Mouse (Mus musculus): ENCODE measurements around the gene Zfp184.

Zfp184 gene

DNA sequence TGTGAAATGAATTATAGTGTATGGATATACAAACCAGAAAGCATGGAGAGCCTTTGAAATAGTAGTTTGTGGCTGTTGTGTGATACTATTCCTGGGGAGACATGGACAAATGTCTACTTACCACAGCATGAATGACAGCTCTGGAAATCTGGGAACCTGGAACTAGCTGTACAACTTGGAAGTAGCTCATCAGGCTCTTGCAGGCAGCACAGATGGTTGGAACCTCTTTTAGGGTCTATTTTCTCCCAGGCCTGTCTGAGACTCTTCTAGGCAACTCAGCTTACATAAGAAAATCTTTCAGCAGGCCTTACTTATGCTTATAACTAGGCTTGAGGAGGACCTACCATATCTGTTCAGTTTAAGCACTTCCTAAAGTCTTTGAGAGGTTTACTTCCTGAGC lies 21.5 kb upstream of the Zfp184 start:
- no peak for DNase-seq (ENCODE audit: low spot score)

DNA sequence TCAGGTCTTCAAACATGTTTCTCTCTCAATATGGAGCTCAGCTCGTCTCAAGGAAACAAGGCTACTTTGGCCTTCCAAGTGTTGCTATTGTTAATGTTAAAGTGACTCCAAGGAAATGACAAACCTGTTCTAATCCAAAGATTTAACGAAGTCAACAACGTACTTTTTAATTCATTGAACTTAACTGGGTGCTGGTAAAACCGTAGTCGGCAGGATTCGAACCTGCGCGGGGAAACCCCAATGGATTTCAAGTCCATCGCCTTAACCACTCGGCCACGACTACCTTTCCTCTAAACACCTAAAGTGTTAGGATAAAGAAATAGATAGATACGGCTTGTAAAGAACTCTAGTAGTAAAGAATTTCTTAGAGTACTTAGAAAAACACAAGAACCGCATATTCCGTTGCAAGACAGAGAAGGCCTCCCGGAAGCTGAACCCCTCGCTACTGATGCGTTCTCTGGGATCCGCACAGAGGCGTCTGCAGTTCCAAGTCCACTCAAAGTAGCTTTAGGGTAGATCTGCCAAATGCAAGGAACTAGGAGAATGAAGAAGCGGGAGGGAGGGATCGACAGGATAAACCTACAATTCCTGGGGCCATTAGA lies 20.1 kb upstream of the Zfp184 start:
- no peak for DNase-seq (ENCODE audit: low spot score)

DNA sequence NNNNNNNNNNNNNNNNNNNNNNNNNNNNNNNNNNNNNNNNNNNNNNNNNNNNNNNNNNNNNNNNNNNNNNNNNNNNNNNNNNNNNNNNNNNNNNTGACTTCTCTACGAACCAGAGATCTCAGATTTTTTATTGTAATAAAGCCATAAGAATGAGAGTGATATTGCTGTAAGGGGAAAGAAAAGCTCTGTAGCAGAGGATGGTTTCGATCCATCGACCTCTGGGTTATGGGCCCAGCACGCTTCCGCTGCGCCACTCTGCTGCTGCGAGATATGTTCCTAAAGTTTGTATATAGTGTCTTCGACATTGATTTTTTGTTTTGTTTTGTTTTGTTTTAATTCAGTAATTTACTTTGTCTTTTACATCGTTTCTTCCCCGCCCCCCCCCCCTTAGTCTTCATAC lies 13.9 kb upstream of the Zfp184 start:
- no peak for DNase-seq (ENCODE audit: low spot score)

DNA sequence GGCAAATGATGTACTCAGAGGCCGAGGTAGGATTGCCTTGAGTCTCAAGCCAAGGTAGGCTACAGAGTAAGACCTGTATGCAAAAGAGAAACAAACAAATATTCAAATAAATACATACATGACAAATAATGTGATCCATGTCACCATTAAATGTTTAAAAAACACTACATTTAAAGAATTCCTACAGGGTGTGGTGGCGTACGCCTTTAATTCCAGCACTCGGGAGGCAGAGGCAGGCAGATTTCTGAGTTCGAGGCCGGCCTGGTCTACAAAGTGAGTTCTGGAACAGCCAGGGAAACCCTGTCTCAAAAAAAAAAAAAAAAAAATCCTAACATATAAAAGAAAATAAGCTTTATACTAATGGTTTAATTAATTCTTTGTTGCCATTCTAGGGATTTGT lies 13.2 kb upstream of the Zfp184 start:
- no peak for DNase-seq (ENCODE audit: low spot score)

DNA sequence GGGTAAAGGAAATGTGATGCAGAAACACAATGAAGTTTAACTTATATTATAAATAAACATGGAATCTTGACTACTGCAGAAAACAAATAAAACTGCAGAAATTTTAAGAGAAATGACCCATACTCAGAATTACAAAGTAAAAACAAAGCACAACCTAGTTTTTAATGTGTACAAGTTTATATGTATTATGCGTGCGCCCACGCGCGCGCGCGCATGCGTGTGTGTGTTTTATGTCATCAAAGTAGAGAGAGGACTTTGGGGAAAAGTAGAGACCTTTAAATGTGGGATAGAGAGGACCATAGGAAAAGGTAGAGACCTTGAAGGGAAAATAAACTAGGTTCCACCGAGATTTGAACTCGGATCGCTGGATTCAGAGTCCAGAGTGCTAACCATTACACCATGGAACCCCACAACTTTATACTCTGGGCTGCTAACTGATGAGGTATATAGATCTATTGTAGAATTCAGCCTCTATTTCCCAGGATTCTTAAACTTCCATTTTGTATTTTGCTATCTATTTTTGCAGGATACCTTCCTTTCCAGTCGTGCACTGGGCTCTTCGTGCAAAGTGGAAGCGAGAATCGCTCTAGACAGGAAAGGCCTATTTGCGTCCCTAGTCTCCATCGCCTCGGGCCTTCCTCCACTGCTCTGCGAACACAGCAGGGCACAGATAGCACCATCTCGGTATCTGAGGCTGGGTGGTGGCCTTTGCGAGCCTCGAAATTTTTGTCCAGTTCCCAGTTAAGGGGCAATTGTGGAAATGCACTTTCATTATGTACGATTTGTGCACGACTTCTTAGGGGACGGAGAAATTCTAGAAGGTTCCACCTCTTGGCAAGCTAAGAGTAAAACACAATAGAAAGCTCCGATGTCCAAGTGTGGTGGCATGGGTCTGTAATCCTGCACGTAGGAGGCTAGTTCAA lies 11.0 kb upstream of the Zfp184 start:
- DNase-seq (ENCODE audit: low spot score), result no peak

DNA sequence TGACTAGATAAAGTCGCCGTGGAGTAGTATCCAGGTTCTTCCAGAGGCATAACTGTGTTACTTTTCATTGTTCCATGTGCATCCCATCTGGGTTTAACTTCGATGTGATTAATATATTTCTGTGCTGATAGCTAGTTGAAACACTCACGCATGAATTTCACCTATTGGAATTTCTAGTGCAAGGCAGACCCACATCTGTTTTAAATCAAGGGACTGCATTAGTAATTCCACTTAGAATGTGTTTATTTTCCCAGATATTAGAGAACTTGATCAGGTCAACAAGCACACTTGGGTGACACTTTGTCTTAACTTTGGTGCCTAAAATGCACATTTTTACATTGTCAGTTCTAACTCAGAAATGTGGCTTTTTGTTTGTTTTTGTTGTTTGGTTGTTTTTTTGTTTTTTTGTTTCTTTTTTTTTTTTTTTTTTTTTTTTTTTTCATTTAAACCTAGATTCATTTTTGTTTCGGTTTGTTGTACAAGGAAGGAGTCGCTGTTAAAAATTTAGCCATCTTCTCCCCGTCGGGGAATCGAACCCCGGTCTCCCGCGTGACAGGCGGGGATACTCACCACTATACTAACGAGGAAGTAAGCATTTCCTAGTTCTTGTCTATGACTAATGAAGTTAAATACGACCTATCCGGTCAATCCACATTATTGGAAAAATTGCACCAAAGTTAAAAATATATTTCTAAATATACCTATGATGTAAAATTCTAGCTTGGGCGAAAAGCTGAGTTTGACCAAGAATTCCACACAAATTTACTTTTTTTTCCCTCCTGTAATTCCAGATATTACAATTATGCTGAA lies 9.7 kb upstream of the Zfp184 start:
- DNase-seq (ENCODE audit: low spot score), result no peak

DNA sequence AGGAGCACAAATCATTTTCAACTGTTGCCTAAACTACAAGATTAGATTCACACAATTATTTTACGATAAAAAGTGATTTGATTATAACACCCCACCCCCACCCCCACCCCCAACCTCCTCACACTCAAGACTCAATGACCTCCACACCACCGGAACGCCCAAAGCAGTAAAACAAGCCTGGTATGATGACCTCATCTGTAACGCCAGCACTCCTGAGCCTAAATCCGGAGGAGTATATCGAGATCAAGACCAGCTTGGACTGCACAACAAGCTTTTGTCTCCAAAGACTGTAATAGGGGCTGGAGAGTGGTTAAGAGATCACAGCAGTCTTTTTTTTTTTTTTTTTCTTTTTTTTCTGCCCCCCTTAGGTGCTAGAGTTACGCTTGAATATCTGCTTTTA lies 9.1 kb upstream of the Zfp184 start:
- DNase-seq (ENCODE audit: low spot score), result no peak

DNA sequence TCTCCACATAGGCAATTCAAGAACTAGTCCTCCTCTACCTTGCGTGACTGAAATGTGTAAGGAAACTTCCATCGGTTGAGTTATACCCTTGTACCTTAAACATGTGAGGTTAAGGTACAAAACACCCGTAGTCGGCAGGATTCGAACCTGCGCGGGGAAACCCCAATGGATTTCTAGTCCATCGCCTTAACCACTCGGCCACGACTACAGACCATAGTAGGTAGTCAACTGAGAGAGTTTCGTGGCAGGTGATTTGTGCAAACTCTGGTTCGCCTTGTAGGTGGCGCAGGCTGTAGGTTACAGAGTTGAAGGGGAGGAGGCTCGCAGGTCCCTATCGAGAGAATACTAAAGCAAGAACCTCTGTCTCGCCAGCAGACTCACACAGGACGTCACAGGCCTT lies 7.9 kb upstream of the Zfp184 start:
- no peak for DNase-seq (ENCODE audit: low spot score)

DNA sequence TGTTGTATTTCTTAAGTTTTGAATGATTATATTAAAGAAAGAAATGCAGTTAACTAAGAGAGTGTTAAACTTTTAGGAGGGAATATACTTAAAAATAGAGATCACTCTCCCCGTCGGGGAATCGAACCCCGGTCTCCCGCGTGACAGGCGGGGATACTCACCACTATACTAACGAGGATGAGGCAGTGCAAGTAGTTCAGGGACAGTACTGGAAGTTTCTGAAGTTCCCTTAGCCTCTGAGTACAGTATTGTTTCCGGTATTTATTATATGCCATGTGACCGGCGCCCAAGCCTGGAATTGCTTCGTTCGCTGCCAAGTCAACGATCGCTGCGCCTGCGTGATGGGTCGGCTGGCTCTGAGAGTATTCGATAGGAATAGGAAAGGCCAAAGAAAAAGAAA lies 4.7 kb upstream of the Zfp184 start:
- peak; percentile 87 for DNase-seq (ENCODE audit: low spot score)

DNA sequence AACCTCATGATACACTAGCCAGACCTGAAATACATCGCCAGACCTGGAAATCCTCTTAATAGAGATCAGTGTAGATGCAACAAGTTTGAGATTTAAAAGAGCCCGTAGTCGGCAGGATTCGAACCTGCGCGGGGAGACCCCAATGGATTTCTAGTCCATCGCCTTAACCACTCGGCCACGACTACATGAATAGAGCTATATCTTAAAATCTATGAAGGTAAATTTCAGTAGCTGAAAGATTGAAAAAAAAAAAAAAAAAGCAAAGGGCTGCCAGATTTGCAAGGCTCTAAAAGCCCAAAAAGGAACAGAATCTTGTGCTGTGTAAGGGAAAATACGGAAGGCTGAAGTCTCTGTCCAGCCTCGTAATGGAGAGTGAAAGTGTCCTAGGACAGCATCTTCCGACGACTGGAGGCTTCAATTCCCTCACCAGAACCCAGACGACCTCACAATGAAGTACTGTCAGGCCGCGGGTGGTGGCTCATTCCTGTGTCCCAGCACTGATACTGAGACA lies 4.0 kb upstream of the Zfp184 start:
- peak; percentile 54 for DNase-seq (ENCODE audit: low spot score)

DNA sequence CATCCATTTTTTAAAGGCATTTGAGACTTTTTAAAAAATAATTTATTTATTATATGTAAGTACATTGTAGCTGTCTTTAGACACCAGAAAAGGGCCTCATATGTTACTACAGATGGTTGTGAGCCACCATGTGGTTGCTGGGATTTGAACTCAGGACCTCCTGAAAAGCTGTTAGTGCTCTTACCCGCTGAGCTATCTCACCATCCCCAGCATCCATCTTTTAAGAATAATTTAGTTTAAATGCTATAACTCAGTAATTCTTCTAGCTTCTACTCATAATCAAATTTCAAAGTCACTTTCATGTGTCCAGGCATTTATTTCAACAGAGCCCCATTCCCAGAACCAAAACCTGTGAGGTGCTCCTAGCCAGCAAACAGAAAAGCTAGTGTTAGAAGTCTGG lies 1.2 kb upstream of the Zfp184 start:
- no peak for DNase-seq (ENCODE audit: low spot score)

DNA sequence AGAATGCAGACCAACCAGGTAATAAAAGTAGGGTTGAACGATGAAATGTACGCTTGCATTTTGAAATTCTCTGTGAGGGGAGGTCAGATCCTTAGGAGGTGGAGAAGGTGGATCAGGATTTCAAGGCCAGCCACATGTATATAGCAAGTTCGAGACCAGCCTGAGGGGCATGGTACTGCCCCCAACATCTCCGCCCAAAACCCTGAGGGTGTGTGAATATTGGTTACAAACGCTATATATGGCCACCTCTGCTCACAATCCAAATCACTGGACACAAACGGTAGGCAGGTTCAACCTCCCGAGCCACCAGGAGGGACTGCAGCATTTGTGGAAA lies 335 bp upstream of the Zfp184 start:
- no peak for DNase-seq (ENCODE audit: low spot score)

DNA sequence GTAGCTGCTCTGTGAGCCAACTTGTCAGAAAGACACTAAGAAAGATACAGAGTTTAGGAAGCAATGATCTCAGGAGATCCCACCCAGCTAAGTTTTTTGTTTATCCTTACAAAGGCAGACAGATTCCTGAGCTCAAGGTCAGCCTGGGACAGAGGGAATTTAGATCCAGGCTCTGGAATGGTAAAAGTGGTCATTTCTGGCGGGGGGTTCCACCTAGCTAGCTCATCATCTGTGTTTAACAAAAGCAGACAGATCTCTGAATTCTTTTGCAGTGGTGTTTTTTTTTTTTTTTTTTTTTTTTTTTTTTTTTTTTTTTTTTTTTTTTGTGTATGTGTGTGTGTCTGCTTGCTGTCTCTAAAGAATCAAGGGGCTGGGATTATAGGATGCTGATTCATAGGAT lies 24.4 kb downstream of the Zfp184 start:
- no peak for DNase-seq (ENCODE audit: low spot score)

DNA sequence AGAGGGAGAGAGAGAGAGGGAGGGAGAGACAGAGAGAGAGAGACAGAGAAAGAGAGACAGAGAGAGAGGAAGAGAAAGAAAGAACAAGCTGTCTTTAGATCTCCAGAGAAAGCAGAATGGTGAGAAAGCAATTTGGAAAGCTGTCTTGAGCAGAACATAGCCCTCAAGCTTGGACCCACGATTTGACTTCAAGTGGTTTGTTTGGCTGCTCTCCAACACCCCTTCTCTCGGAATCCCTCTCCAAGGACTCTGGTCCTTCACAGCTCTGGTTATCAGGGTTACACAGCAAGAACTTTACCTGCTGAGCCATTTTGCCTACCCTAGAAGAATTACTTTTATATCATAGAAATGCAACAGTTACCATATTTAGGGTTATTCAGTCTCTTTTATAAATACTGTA lies 24.9 kb downstream of the Zfp184 start:
- DNase-seq (ENCODE audit: low spot score), result no peak

DNA sequence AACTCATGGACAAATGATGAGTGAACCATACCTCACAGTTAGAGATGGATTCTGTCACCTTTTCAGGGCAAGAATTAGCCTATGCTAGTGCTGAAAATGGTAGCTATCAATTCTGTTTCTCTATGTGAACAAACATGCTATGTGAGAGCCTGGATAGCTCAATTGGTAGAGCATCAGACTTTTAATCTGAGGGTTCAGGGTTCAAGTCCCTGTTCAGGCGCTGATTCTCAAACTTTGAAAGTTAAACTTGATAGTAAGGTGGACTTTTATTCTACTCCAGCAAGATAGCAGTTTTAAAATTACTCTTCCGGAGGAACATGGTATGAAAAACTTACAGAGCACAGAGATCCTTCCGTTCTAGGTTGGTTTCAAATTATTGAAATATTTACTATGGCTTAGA lies 26.7 kb downstream of the Zfp184 start:
- DNase-seq (ENCODE audit: low spot score), result no peak

DNA sequence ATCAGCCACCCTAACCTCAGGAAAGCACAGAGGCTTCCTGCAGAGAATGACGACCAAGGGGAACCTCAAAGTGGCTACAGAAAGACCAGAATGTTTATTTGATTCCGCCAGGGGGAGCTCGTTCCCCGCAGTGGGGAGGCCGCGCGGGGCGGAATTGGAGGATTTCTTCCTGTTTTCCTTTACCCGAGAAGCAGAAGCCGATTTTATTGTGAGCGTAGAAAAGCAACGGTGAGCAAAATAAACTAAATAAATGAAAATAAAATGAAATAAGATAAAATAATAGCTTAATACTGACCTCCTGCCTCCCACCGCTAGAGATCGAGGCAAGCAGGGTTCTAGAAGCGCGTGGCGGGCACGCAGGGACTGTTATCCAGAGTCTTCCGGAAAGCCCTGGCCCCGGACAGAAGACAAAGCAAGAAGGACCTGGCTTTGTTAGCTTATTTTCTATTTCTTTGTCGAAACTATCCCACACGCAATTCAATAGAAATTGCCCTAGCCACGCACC lies 29.4 kb downstream of the Zfp184 start:
- peak; percentile 77 for DNase-seq (ENCODE audit: low spot score)

DNA sequence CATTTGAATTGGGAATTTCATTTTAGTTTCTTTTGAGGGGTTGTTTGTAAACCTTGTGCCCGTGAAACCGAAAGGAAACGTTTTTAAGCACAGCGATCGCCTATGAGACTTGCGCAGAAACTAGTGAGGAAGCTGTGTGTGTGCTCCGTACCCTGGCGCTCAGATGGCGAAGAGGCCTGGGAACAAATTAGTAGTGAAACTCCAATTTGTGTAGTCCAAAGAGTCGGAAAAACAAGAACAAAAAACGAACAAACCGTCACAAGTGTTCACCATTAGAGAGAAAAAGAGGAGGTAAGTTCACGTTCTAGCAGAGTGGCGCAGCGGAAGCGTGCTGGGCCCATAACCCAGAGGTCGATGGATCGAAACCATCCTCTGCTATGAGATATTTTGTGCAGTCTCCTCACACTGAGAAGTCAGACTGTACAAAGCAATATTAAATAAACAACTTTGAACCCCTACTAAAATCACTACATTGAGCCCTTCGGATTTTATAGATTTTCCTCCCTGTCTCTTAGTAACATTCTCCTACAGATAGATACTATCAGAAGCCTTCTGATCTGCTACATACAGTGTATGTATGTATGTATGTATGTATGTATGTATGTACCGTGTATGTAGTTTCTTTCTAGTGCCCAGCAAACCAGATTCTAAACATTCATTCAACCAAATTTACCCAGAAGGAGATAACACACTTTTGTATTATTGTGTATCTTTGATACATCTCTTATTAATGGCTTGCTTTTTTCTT lies 30.0 kb downstream of the Zfp184 start:
- DNase-seq (ENCODE audit: low spot score), result no peak

DNA sequence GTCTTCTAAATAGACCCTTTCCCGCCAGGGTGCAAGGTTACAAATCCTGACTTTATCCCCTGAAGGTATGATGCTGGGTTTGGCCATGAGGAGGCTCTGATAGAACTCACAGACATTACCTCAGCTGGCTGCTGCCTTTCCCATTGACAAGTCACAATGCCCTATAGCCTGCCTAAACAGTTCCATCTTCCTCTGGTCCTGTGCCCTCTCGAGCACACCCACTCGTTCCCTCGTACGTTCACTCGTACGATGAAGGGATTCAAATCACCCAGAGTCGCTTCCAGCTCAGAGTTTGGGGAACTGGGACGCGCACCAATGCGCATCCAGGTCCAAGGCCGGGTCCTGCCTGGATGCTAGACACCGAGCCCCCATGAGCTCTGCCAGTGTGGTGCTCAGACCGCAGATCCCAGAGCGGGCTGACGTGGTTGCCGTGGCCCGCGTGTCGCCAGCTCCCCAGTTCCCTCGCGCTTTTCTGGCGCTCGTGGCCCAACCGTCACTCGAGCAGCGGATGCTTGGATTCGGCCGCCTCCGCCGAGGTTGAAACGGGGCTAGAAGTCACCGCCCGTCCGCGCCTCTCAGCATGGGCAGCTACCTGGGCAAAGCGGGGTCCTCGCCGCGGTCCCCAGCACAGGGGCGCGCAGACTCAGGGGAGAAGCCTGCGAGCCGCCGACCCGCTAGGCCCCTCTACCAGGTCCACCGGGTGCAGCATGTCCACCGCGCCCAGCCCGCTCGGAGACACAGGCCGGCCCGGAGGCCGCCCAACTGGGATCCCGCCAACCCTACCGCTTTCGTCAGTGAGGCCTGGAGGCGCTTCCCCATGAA lies 36.3 kb downstream of the Zfp184 start, which contains the start of gene Pom121l2:
TSS of gene Pom121l2 (plus strand) at position 214 of the 822 bp plus-strand sequence.
- DNase-seq (ENCODE audit: low spot score), result no peak

DNA sequence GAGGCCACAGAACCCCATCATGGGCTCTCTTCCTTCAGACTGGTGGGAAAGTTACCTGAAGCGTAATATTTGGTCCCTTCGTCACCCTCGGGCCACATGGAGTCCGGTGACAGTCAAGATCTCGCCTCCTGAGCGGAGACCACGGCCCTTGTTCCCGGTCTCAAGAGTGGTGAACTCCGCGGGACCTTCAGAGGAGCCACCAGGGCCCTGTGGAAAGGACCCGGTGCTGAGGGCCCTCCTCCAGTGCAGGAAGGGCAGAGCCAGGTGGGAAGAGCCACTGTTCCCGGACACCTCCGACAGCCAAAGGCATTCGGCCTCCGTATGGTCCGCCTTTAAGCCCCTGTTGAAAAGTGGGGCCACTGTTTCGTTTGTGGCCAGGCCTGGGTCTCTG lies 36.9 kb downstream of the Zfp184 start:
- no peak for DNase-seq (ENCODE audit: low spot score)

DNA sequence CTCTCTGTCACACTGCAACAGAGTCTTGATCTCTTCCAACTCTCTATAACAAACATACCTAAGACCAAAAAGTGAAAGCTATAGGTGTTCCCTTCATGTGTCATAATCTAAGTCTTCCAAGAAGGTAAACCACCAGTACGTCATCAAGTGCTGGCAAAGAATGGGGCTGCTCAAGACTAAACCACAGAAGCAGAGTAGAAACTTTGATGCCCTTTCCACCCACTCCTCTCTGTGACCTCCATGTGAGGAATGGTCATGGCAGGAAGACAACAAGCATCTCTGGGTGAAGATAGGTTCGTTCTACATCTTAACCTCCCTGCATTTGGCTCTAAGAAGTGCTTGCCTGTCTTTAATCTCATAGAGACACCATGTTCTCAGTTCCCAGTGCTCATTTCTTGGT lies 39.6 kb downstream of the Zfp184 start:
- DNase-seq (ENCODE audit: low spot score), result no peak

DNA sequence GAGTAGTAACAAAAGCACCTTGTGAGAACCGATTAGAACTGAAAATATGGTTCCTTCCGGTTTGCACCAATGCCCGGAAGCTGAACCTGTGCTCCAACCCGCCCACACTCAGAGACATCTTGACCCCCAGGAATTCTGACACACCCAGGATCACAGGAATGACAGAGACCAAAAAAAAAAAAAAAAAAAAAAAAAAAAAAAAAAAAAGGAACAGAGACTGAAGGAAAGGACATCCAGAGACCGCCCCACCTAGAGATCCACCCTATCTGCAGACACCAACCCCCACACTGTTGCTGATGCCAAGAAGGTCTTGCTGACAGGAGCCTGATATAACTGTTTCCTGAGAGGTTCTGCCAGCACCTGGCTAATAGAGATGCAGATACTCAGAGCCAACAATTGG lies 47.7 kb downstream of the Zfp184 start:
- DNase-seq (ENCODE audit: low spot score), result no peak

Data from ovary, postnatal 10 days (tissue).